Mouse (Mus musculus) liver, embryonic 15.5 days (tissue): ENCODE results near the gene Ccdc40. TPM values are rescaled to one million over a fixed set of nuclear protein-coding genes. Genes with fewer than 3 reads are reported as not detected.

Experiments
- ATAC-seq: fragments of 200-750 bp; cut with Nextera tagmentation; 2 replicates; pipeline ENCODE4 v1.8.0; 2017; ENCODE audit warnings: moderate number of reproducible peaks, mild to moderate bottlenecking, moderate library complexity; ENCODE audit not compliant: insufficient read depth
- H3K27ac ChIP-seq: fragments of 300-500 bp; sonication (generic); replicated peaks from 2 replicates; pipeline ENCODE4 v1.5.1; 2015; ENCODE audit warnings: mild to moderate bottlenecking, inconsistent platforms
- H3K27me3 ChIP-seq: fragments of 300-500 bp; sonication (generic); 2 replicates; pipeline ENCODE4 v1.6.1; 2015; ENCODE audit warnings: mild to moderate bottlenecking, inconsistent platforms
- H3K36me3 ChIP-seq: fragments of 300-500 bp; sonication (generic); replicated peaks from 2 replicates; pipeline ENCODE4 v1.6.1; 2015; ENCODE audit warnings: moderate library complexity, mild to moderate bottlenecking, inconsistent platforms
- H3K4me1 ChIP-seq: fragments of 300-500 bp; sonication (generic); replicated peaks from 2 replicates; pipeline ENCODE4 v1.6.1; 2015; ENCODE audit warnings: inconsistent platforms
- H3K4me2 ChIP-seq: fragments of 300-500 bp; sonication (generic); 2 replicates; pipeline ENCODE4 v1.6.1; 2015; ENCODE audit warnings: moderate library complexity, mild to moderate bottlenecking, inconsistent platforms
- H3K4me3 ChIP-seq: fragments of 300-500 bp; sonication (generic); replicated peaks from 2 replicates; pipeline ENCODE4 v1.5.1; 2015; ENCODE audit warnings: mild to moderate bottlenecking, inconsistent platforms
- H3K9ac ChIP-seq: fragments of 300-500 bp; sonication (generic); 2 replicates; pipeline ENCODE4 v1.6.1; 2015; ENCODE audit warnings: moderate library complexity, mild to moderate bottlenecking, inconsistent platforms
- H3K9me3 ChIP-seq: fragments of 300-500 bp; sonication (generic); replicated peaks from 2 replicates; pipeline ENCODE4 v1.6.1; 2016; ENCODE audit warnings: inconsistent platforms
- WGBS: fragments of 180-500 bp; shearing (Covaris S2); methylation state at CpG from one replicate; pipeline ENCODE4 v1.1.7; 2015; ENCODE audit warnings: mixed read lengths; ENCODE audit not compliant: insufficient replicate concordance; 5-methylcytosine and 5-hydroxymethylcytosine counted together
- polyA plus RNA-seq: library from polyadenylated mRNA; unstranded; fragments of >200 nt; fragmentation: Nextera tagmentation; extraction: Ambion mirVana; gene quantifications from 2 replicates; pipeline ENCODE4 v1.2.1, GENCODE M21; 2015

Gene Ccdc40
- polyA plus RNA-seq, 1 experiment from 2014 or later, result 0.70 TPM

DNA sequence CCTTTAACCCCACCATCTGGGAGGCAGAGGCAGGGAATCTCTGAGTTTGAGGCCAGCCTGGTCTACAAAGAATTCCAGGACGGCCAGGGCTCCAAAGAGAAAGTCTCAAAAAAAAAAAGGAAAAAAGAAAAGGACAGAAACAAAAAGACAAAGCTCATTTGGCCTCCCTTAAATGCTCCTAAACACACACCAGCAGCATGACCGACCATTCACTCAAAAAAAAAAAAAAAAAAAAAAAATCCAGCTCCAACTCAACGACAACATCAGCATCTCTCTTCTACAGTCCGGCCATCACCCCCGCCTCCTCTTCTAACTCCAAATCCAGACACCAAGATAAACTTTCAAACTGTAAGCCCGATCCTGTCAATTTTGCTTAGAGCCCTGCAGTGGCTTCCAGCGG is 70.5 kb downstream of the Ccdc40 start:
- WGBS, result 12% methylated on average over 7 of the region's 7 CpGs
- peaks cover 28% of the 10 kb centered on the region for H3K4me1 ChIP-seq
- ATAC-seq, result no peak
- peak overlapping the region; percentile 86 for H3K27ac ChIP-seq
- peaks cover 21% of the 10 kb centered on the region for H3K27me3 ChIP-seq
- peak overlapping the region; percentile 93 for H3K9ac ChIP-seq
- peak overlapping the region; percentile 87 for H3K4me3 ChIP-seq
- peak overlapping the region; percentile 94 for H3K4me2 ChIP-seq
- no peaks in the 10 kb centered on the region for H3K9me3 ChIP-seq
- H3K36me3 ChIP-seq, result peaks cover 43% of the 10 kb centered on the region

DNA sequence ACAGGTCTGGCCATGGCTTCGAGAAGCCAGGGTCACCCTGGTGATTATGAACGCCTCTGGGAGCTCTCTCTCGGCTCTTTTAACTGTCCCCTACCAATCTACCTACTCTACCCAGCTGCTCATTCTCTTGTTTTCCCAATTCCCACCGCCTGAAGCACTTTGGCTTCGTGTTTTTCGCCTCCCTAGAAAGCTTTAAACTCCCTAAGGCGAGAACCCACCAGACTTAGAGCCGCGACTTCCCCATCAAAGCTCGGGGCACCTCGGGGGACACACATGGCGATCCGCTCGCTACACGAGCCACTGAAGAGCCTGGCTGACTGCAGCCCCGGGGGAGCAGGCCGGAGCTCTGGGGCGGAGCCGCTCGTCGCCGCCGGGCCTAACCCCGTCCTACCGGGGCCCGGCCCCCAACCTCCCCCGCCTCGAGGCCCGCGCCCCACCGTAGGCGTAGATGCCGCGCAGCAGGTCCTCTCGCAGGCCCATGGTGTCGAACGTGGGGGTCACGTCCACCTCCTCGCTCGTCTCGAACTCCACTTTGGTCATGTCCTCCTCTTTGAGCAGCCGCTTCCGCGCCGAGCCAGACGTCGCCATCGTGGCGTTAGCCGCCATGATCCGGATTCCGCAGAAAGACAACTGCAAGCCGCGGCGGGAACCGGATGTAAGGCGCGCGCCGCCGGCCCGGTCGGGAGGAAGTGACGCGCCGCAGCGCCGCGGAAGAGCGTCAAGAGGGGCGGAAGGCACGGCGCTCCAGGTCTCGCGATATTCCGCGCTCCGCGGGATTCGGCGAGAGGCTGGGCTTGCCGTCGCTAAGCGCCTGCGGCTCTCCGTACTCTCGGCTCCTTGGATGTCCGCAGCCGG is 71.2 kb downstream of the Ccdc40 start, which contains the start of gene Eif4a3:
Eif4a3 (minus strand) TSS at position 699 of the 855 bp plus-strand sequence.
- H3K27me3 ChIP-seq, result peaks cover 26% of the 10 kb centered on the region
- peak within 1 kb of the TSS; percentile 94 for H3K4me2 ChIP-seq
- H3K9me3 ChIP-seq, result no peaks in the 10 kb centered on the region
- peak within 1 kb of the TSS; percentile 86 for H3K27ac ChIP-seq
- peak; percentile 93 for ATAC-seq
- H3K9ac ChIP-seq, result peak within 1 kb of the TSS; percentile 93
- H3K4me1 ChIP-seq, result peaks cover 28% of the 10 kb centered on the region
- under 1% methylated on average over 89 of the region's 89 CpGs for WGBS
- peaks cover 36% of the 10 kb centered on the region for H3K36me3 ChIP-seq
- H3K4me3 ChIP-seq, result peak within 1 kb of the TSS; percentile 87

DNA sequence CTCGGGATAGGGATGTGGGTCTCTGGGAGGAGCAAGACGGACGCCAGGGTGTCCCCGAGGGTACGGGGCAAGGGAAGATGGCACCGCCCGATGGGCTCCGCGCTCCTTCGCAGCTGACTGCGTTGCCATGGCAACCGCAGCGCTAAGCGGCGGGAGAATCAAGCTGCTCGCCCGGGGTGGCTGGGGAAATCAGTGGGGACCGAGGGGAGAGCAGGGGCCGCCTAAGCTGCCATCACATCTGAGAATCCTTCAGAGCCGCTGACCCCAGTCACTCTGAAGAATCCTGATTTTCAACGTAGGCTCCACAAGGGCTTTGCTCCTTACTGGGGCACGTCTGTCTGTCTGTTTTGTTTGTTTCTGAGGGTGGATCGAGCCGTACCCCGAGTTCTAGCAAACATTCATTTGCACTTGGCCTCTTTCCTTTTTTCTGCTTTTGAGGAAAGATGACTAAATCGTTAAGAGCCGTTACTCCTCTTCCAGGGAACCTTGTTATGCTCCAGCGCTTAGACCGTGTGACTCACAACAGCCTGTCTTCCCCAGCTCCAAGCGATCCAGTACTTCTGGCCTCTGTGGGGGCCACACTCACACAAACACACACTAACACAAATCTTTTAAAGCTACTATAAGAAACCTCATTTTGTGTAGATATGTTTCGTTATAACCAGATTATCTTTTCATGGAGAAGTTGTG is 72.0 kb downstream of the Ccdc40 start:
- H3K27me3 ChIP-seq, result peaks cover 34% of the 10 kb centered on the region
- peak; percentile 71; the same call in 1 of the 2 replicates for ATAC-seq
- H3K9me3 ChIP-seq, result no peaks in the 10 kb centered on the region
- peak overlapping the region; percentile 94 for H3K4me2 ChIP-seq
- H3K4me3 ChIP-seq, result peak overlapping the region; percentile 87
- peaks cover 28% of the 10 kb centered on the region for H3K36me3 ChIP-seq
- WGBS, result 1% methylated on average over 31 of the region's 31 CpGs
- peak overlapping the region; percentile 86 for H3K27ac ChIP-seq
- H3K4me1 ChIP-seq, result peaks cover 28% of the 10 kb centered on the region
- peak overlapping the region; percentile 93 for H3K9ac ChIP-seq

DNA sequence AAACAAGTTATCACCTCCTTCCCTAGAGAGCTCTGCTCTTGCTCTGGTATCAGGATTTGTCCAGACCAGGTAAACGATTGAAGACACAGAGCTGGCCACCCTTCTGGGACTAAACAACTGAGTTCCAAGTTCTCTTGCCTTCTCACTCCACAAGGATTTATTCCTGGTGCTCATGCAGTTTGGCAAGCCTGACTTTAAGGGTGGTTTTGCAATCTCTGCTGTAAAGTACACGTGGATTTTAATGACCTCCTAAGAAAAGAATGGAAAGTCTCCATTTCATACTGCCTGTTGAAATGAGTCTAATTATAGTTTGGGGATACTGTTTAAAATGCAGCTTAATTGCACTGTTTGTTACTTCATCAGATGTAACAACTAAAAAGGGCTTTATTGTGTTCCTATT is 72.6 kb downstream of the Ccdc40 start:
- ATAC-seq, result no peak
- Histone ChIP-seq H3K9ac (no peak overlapping the region), H3K27me3 (peaks cover 34% of the 10 kb centered on the region), H3K36me3 (peaks cover 22% of the 10 kb centered on the region), H3K4me2 (peak overlapping the region; percentile 94), H3K9me3 (no peaks in the 10 kb centered on the region), H3K27ac (no peak overlapping the region), H3K4me1 (peaks cover 28% of the 10 kb centered on the region), H3K4me3 (peak overlapping the region; percentile 87; the same call in 1 of the 2 replicates)
- WGBS, result 22% methylated on average over 2 of the region's 2 CpGs

DNA sequence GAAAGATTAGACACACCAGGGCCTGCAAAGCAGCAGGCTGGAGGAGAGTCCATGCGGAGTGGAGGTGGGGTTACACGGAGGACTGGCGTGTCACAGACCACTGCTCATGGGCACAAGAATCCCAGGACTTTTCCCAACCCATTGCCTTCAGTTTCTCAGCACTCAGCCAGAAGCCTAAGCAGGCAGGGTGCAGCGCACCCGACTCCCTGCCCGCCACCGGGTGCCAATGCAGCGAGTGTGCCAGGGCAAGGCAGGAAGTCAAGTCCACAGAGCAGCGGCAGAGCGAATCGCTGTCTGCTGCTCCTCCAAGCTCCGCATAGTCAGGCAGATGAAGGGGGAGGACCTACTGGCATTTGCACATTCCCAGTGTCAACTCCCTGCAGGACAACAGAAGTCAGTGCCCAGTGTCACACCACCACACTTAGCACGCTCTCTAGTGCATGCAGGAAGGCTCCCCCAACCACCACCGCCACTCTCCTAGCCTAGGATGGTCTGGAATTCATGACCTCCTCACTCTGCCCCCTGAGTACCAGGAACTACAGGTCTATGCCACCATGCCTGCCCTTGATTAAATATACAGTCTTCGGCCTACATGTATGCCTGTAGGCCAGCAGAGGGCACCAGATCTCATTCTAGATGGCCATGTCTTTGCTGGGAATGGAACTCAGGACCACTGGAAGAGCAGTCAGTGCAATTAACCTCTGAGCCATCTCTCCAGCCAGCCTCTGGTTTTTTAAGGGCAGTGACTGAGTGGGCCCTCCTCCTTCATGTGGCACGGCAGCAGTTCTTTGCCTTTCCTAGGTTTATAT is 76.7 kb downstream of the Ccdc40 start:
- H3K9ac ChIP-seq, result no peak overlapping the region
- peaks cover 9% of the 10 kb centered on the region for H3K4me1 ChIP-seq
- no peak overlapping the region for H3K4me2 ChIP-seq
- H3K27me3 ChIP-seq, result peaks cover 47% of the 10 kb centered on the region
- H3K27ac ChIP-seq, result no peak overlapping the region
- 39% methylated on average over 16 of the region's 16 CpGs for WGBS
- no peak for ATAC-seq
- H3K36me3 ChIP-seq, result no peaks in the 10 kb centered on the region
- no peaks in the 10 kb centered on the region for H3K9me3 ChIP-seq
- H3K4me3 ChIP-seq, result no peak overlapping the region

DNA sequence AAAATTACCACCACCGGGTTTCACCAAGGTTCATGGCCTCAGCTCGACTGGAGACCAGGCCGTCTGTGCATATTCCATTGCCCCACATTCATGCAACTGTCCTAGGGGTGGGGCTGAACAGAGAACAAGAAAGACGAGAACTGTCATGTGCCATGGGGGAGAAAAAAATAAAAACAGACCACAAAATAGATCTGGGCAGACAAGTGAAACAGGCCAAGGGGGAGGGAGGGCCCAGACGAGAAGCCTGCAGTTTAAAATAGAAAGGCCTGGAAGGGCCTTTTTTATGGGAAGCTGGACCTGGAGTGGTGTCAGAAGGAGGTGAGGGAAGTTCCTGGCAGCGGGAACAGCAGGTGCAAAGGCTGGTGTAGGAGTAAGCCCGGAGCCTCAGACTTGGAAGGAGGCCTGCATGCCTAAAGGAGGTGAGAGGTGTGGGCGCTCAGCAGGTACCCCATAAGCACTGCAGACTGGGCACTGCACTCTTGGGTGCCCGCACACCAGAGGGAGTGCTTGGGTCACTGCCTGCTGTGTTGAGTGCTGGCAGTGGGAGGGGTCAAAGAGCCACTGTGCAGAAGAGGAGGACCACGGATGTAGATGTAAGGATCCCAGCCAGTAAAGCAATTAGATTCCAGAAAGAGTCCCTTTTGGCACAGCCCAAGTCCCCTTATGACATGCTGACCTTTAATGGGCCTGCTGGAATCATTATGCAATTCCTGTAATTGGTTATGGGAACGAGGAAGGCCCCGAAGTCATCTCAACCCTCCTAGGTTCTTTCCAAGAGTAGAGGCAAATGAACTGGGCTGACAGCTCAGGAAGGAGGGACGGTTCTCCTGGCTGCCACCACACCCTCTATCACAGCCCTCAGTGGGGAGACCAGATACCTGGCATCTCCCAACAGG is 78.6 kb downstream of the Ccdc40 start:
- Histone ChIP-seq H3K9me3 (no peaks in the 10 kb centered on the region), H3K36me3 (no peaks in the 10 kb centered on the region), H3K4me1 (no peaks in the 10 kb centered on the region), H3K9ac (no peak overlapping the region), H3K4me3 (no peak overlapping the region), H3K4me2 (no peak overlapping the region), H3K27ac (no peak overlapping the region), H3K27me3 (peaks cover 51% of the 10 kb centered on the region)
- no peak for ATAC-seq
- WGBS, result 47% methylated on average over 13 of the region's 13 CpGs

DNA sequence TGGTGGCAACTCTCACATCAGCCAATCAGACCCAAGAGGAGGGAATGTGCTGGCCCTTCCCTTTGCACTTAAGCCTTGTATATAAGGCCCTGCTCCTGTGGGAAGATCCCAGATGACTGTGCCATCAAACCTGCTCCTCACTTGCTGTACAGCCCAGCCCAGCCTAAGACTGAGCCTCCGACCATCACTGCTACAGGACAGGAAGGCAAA is 79.2 kb downstream of the Ccdc40 start, which contains the start of gene Card14:
Card14 (plus strand) TSS at position 111 of the 210 bp plus-strand sequence.
- WGBS, result 39% methylated on average over 1 of the region's 1 CpGs
- H3K4me1 ChIP-seq, result no peaks in the 10 kb centered on the region
- no peak within 1 kb of the TSS for H3K27ac ChIP-seq
- peaks cover 52% of the 10 kb centered on the region for H3K27me3 ChIP-seq
- no peak within 1 kb of the TSS for H3K4me3 ChIP-seq
- H3K4me2 ChIP-seq, result no peak within 1 kb of the TSS
- no peak within 1 kb of the TSS for H3K9ac ChIP-seq
- no peaks in the 10 kb centered on the region for H3K9me3 ChIP-seq
- ATAC-seq, result no peak
- H3K36me3 ChIP-seq, result no peaks in the 10 kb centered on the region

DNA sequence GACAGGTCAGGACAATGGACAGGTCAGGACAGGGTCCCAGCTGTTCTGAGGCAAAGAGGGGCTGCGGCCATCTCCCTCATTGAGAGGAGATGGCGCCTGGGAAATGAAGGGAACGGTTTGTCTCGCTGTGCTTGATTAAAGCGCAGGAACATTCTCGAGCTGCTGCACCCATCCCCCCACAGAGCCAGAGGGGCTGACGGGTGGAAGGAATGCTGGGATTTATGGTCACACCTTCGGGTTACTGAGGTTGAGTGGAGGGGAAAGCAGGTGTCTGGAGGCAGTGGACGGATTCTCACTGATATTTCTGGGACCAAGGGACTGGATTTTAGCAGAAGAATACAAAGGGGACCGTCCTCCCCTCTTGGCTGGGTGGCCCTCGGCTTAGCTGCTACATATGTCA is 79.5 kb downstream of the Ccdc40 start:
- no peak overlapping the region for H3K9ac ChIP-seq
- no peak overlapping the region for H3K4me2 ChIP-seq
- H3K27ac ChIP-seq, result no peak overlapping the region
- 29% methylated on average over 11 of the region's 11 CpGs for WGBS
- H3K9me3 ChIP-seq, result no peaks in the 10 kb centered on the region
- peaks cover 52% of the 10 kb centered on the region for H3K27me3 ChIP-seq
- H3K4me1 ChIP-seq, result no peaks in the 10 kb centered on the region
- no peaks in the 10 kb centered on the region for H3K36me3 ChIP-seq
- no peak overlapping the region for H3K4me3 ChIP-seq
- ATAC-seq, result no peak

DNA sequence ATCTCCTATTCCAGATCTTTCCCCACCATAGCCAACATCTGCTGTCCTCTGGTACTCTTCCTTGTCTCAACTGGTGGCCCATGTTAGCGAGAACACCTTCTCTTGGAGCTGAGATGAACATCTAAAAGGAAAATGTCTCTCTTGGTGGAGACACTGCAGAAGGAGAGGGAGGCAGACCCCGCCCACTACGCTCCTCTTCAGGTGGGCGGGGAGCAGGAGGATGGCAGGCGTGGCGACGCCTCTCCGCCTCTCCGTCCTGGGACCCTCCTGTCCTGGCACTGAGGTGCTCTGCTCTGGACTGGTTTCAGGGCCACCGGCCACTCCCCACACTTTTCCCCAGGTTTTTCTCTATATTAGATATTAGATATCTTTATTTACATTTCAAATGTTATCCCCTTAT is 82.2 kb downstream of the Ccdc40 start:
- WGBS, result 18% methylated on average over 10 of the region's 10 CpGs
- no peak overlapping the region for H3K4me3 ChIP-seq
- H3K9ac ChIP-seq, result no peak overlapping the region
- no peak for ATAC-seq
- H3K27me3 ChIP-seq, result peaks cover 35% of the 10 kb centered on the region
- no peaks in the 10 kb centered on the region for H3K4me1 ChIP-seq
- no peak overlapping the region for H3K27ac ChIP-seq
- H3K4me2 ChIP-seq, result no peak overlapping the region
- H3K36me3 ChIP-seq, result no peaks in the 10 kb centered on the region
- H3K9me3 ChIP-seq, result no peaks in the 10 kb centered on the region

DNA sequence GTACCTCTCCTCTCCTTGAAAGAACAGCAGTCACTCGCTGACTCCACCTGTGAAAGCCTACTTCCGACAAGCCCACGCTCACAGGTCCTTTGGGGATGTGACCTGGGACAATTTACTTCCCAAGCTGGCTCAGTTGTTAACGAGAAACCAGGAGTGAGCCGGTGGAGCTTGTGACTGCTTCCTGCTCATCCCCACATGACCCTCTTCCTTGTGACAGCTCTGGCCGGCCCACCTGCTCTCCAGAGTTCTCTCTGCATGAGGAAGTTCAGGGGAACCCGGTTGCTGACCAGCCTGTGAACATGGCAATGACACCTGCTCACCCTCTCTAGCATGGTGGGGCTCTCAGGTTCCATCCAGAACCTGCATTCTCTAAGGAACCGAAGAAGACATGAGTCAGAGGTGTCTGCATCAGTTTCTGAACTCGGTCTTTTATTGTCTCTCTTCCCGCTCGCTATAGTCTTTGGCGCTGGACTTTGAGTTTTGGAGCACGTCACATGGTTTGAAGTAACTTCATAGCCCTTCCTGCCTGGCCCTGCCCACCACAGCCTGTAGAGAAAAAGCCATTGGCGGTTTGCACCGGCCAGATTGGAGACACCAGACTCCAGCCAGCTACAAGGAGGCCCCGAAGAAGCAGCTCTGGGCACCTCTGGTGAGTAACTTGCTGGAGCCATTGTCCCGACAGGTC is 86.0 kb downstream of the Ccdc40 start:
- peaks cover 30% of the 10 kb centered on the region for H3K27me3 ChIP-seq
- H3K4me1 ChIP-seq, result no peaks in the 10 kb centered on the region
- no peaks in the 10 kb centered on the region for H3K36me3 ChIP-seq
- no peak for ATAC-seq
- 47% methylated on average over 17 of the region's 17 CpGs for WGBS
- H3K4me2 ChIP-seq, result peak overlapping the region; percentile 25; the same call in 1 of the 2 replicates
- H3K4me3 ChIP-seq, result no peak overlapping the region
- no peak overlapping the region for H3K9ac ChIP-seq
- no peak overlapping the region for H3K27ac ChIP-seq
- H3K9me3 ChIP-seq, result no peaks in the 10 kb centered on the region
